Mouse (Mus musculus): ENCODE results near the gene Rcn3. TPM values are rescaled to one million over a fixed set of nuclear protein-coding genes. Genes with fewer than 3 reads are reported as not detected.

Rcn3 gene
- polyA plus RNA-seq, 1 experiment from 2014 or later = 262 TPM

DNA sequence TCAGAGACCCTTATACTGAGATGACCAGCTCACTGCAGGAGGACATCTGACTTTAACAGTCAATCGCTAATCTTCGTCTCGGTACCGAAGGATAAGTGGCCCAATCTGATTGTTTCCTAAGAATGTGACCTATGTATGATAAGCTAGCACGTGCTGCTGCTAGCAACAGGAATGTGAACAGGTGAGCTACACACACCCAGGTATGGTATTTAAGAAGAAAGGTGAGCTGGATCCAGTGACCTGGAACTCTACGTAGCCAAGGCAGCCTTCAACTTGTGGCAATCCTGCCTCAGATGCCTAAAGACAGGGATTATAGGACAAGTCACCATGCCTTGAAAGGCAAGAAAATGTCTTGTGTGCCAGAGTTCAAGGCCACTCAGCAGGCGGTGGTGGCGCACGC lies 53.6 kb downstream of the Rcn3 start:
- Histone ChIP-seq H3K4me2 (ENCODE audit: low read length) (no peak overlapping the region), H3K36me3 (ENCODE audit: control insufficient read depth, insufficient read depth, low read length) (peaks cover 100% of the 10 kb centered on the region), H3K4me3 (ENCODE audit: control insufficient read depth in 1 of 2, insufficient read depth in 1 of 2, low read depth in 1 of 2, low read length in 2 of 2) (no peak overlapping the region), H3K9me3 (ENCODE audit: control insufficient read depth, low read length) (no peaks in the 10 kb centered on the region), H3K4me1 (ENCODE audit: control insufficient read depth in 2 of 2, insufficient read depth in 2 of 2, low read length in 2 of 2) (no peaks in the 10 kb centered on the region), H3K27me3 (ENCODE audit: control insufficient read depth, insufficient read depth, low read length) (no peaks in the 10 kb centered on the region), H3K9ac (ENCODE audit: low read length) (no peak overlapping the region), H3K27ac (replicated peaks in 1 of 2; ENCODE audit: control insufficient read depth in 1 of 2, insufficient read depth in 1 of 2, low read depth in 2 of 2, low read length in 2 of 2) (no peak overlapping the region)
- no peak for ATAC-seq (ENCODE audit: insufficient number of reproducible peaks, insufficient read depth, low FRiP score, low read depth)
- 95% methylated on average over 9 of the region's 9 CpGs for WGBS

DNA sequence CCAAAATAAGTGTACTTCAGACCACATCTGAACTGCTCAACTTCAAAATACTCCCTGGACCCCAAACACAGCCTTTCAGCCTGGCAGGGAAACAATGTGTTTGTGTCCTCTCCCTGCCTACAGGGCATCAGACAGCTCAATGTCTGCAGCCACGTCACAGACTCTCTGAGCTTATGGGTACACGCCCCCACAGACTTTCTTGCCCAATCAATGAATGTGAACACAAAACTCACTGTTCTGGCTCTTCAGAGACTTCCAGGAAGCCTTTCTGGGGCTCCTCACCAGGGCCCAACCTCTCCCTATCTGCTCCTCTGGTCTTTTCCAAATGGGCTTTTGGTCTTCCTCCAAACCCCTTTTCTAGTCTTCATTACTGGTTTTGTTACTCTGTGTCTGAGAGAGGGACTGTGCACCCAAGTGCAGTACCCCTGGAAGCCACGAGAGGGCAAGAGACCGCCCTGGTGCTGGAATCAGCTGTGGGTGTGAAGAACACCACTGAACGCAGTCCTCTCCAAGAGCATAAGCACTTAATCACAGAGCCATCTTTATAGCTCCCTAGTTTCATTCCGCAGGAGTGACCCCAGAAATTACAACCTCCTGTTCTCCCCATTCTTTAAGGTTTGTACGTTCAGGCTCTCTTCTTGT lies 54.2 kb downstream of the Rcn3 start:
- Histone ChIP-seq H3K9me3 (ENCODE audit: control insufficient read depth, low read length) (no peaks in the 10 kb centered on the region), H3K27me3 (ENCODE audit: control insufficient read depth, insufficient read depth, low read length) (no peaks in the 10 kb centered on the region), H3K4me2 (ENCODE audit: low read length) (no peak overlapping the region), H3K27ac (replicated peaks in 1 of 2; ENCODE audit: control insufficient read depth in 1 of 2, insufficient read depth in 1 of 2, low read depth in 2 of 2, low read length in 2 of 2) (0 out of 4 replicates have a peak overlapping the region, but pooled peaks of 1 of the 2 experiments have one; percentile 6), H3K4me3 (ENCODE audit: control insufficient read depth in 1 of 2, insufficient read depth in 1 of 2, low read depth in 1 of 2, low read length in 2 of 2) (no peak overlapping the region), H3K4me1 (ENCODE audit: control insufficient read depth in 2 of 2, insufficient read depth in 2 of 2, low read length in 2 of 2) (no peaks in the 10 kb centered on the region), H3K9ac (ENCODE audit: low read length) (no peak overlapping the region), H3K36me3 (ENCODE audit: control insufficient read depth, insufficient read depth, low read length) (peaks cover 100% of the 10 kb centered on the region)
- no peak for ATAC-seq (ENCODE audit: insufficient number of reproducible peaks, insufficient read depth, low FRiP score, low read depth)
- 70% methylated on average over 7 of the region's 7 CpGs for WGBS

GRCm38 (mm10) chr7:45036702-45037101 lies 55.3 kb downstream of the Rcn3 start:
- Histone ChIP-seq H3K4me1 (ENCODE audit: control insufficient read depth in 2 of 2, insufficient read depth in 2 of 2, low read length in 2 of 2) (no peaks in the 10 kb centered on the region), H3K9ac (ENCODE audit: low read length) (no peak overlapping the region), H3K36me3 (ENCODE audit: control insufficient read depth, insufficient read depth, low read length) (peaks cover 100% of the 10 kb centered on the region), H3K4me2 (ENCODE audit: low read length) (no peak overlapping the region), H3K27me3 (ENCODE audit: control insufficient read depth, insufficient read depth, low read length) (no peaks in the 10 kb centered on the region), H3K9me3 (ENCODE audit: control insufficient read depth, low read length) (no peaks in the 10 kb centered on the region), H3K27ac (replicated peaks in 1 of 2; ENCODE audit: control insufficient read depth in 1 of 2, insufficient read depth in 1 of 2, low read depth in 2 of 2, low read length in 2 of 2) (no peak overlapping the region), H3K4me3 (ENCODE audit: control insufficient read depth in 1 of 2, insufficient read depth in 1 of 2, low read depth in 1 of 2, low read length in 2 of 2) (no peak overlapping the region)
- no peak for ATAC-seq (ENCODE audit: insufficient number of reproducible peaks, insufficient read depth, low FRiP score, low read depth)
- WGBS = 89% methylated on average over 11 of the region's 11 CpGs

GRCm38 (mm10) chr7:45035631-45036030 lies 56.4 kb downstream of the Rcn3 start:
- Histone ChIP-seq H3K9ac (ENCODE audit: low read length) (no peak overlapping the region), H3K4me1 (ENCODE audit: control insufficient read depth in 2 of 2, insufficient read depth in 2 of 2, low read length in 2 of 2) (no peaks in the 10 kb centered on the region), H3K9me3 (ENCODE audit: control insufficient read depth, low read length) (no peaks in the 10 kb centered on the region), H3K27ac (replicated peaks in 1 of 2; ENCODE audit: control insufficient read depth in 1 of 2, insufficient read depth in 1 of 2, low read depth in 2 of 2, low read length in 2 of 2) (no peak overlapping the region), H3K4me3 (ENCODE audit: control insufficient read depth in 1 of 2, insufficient read depth in 1 of 2, low read depth in 1 of 2, low read length in 2 of 2) (no peak overlapping the region), H3K4me2 (ENCODE audit: low read length) (no peak overlapping the region), H3K27me3 (ENCODE audit: control insufficient read depth, insufficient read depth, low read length) (no peaks in the 10 kb centered on the region), H3K36me3 (ENCODE audit: control insufficient read depth, insufficient read depth, low read length) (peaks cover 100% of the 10 kb centered on the region)
- ATAC-seq (ENCODE audit: insufficient number of reproducible peaks, insufficient read depth, low FRiP score, low read depth) = no peak
- 84% methylated on average over 3 of the region's 3 CpGs for WGBS

- H3K4me3 ChIP-seq (ENCODE audit: control insufficient read depth in 1 of 2, insufficient read depth in 1 of 2, low read depth in 1 of 2, low read length in 2 of 2) = no peak overlapping the region
- H3K27me3 ChIP-seq (ENCODE audit: control insufficient read depth, insufficient read depth, low read length) = no peaks in the 10 kb centered on the region
- no peak for ATAC-seq (ENCODE audit: insufficient number of reproducible peaks, insufficient read depth, low FRiP score, low read depth)
- H3K9ac ChIP-seq (ENCODE audit: low read length) = no peak overlapping the region
- 90% methylated on average over 19 of the region's 19 CpGs for WGBS
- peaks cover 99% of the 10 kb centered on the region for H3K36me3 ChIP-seq (ENCODE audit: control insufficient read depth, insufficient read depth, low read length)
- H3K27ac ChIP-seq (replicated peaks in 1 of 2; ENCODE audit: control insufficient read depth in 1 of 2, insufficient read depth in 1 of 2, low read depth in 2 of 2, low read length in 2 of 2) = no peak overlapping the region
- H3K4me2 ChIP-seq (ENCODE audit: low read length) = no peak overlapping the region
- H3K9me3 ChIP-seq (ENCODE audit: control insufficient read depth, low read length) = no peaks in the 10 kb centered on the region
- no peaks in the 10 kb centered on the region for H3K4me1 ChIP-seq (ENCODE audit: control insufficient read depth in 2 of 2, insufficient read depth in 2 of 2, low read length in 2 of 2)
These were observed 58.2 kb downstream of the Rcn3 start for GRCm38 (mm10) chr7:45033722-45034359.

MicroRNA genes within 50 kb of the gene (microRNA counts, 519-probe panel; counts per million panel counts)
- microRNA mmu-miR-150 = 322 counts per million, percentile 70 among the panel's probes with 10 or more counts

Small RNA genes within 50 kb of the gene (microRNA-seq; reads per million reads assigned to microRNA genes)
- 16.8 reads per million, percentile 29 among the genes with 10 or more reads in this experiment for gene Mir150
- gene Mir5121 = 9.5 reads per million, percentile 21 among the genes with 10 or more reads in this experiment

Other genes starting within 250 kb of the Rcn3 start
- 33.4 and 61.6 TPM in 2 replicates for gene Akt1s1, start 243.2 kb downstream of the Rcn3 start, polyA plus RNA-seq (2014; fragmentation: Nextera tagmentation; extraction: Ambion mirVana)
- 44.5 and 53.5 TPM in 2 replicates for gene Tbc1d17, start 243.1 kb downstream of the Rcn3 start, polyA plus RNA-seq (2014; fragmentation: Nextera tagmentation; extraction: Ambion mirVana)
- 19.4 and 22.7 TPM in 2 replicates for gene Pnkp, start 235.1 kb downstream of the Rcn3 start, polyA plus RNA-seq (2014; fragmentation: Nextera tagmentation; extraction: Ambion mirVana)
- 279 and 310 TPM in 2 replicates for gene Ptov1, start 222.4 kb downstream of the Rcn3 start, polyA plus RNA-seq (2014; fragmentation: Nextera tagmentation; extraction: Ambion mirVana)
- 52.6 and 59.5 TPM in 2 replicates for gene Med25, start 199.5 kb downstream of the Rcn3 start, polyA plus RNA-seq (2014; fragmentation: Nextera tagmentation; extraction: Ambion mirVana)
- gene Fuz, start 196.1 kb downstream of the Rcn3 start, polyA plus RNA-seq (2014; fragmentation: Nextera tagmentation; extraction: Ambion mirVana) = 11.9 and 14.5 TPM in 2 replicates
- gene Ap2a1, start 162.7 kb downstream of the Rcn3 start, polyA plus RNA-seq (2014; fragmentation: Nextera tagmentation; extraction: Ambion mirVana) = 54.0 and 58.8 TPM in 2 replicates
- gene Tsks, start 149.0 kb downstream of the Rcn3 start, polyA plus RNA-seq (2014; fragmentation: Nextera tagmentation; extraction: Ambion mirVana) = not detected in 2 replicates
- gene Cpt1c, start 117.4 kb downstream of the Rcn3 start, polyA plus RNA-seq (2014; fragmentation: Nextera tagmentation; extraction: Ambion mirVana) = 8.0 and 11.1 TPM in 2 replicates
- gene Prmt1, start 105.7 kb downstream of the Rcn3 start, polyA plus RNA-seq (2014; fragmentation: Nextera tagmentation; extraction: Ambion mirVana) = 134 and 145 TPM in 2 replicates
- gene Irf3, start 94.6 kb downstream of the Rcn3 start, polyA plus RNA-seq (2014; fragmentation: Nextera tagmentation; extraction: Ambion mirVana) = 57.6 and 60.9 TPM in 2 replicates
- 34.7 and 35.4 TPM in 2 replicates for gene Bcl2l12, start 93.5 kb downstream of the Rcn3 start, polyA plus RNA-seq (2014; fragmentation: Nextera tagmentation; extraction: Ambion mirVana)
- 36.2 and 36.8 TPM in 2 replicates for gene Scaf1, start 75.9 kb downstream of the Rcn3 start, polyA plus RNA-seq (2014; fragmentation: Nextera tagmentation; extraction: Ambion mirVana)
- 98.6 and 108 TPM in 2 replicates for gene Rras, start 74.3 kb downstream of the Rcn3 start, polyA plus RNA-seq (2014; fragmentation: Nextera tagmentation; extraction: Ambion mirVana)
- 6.7 and 8.7 TPM in 2 replicates for gene Prr12, start 39.3 kb downstream of the Rcn3 start, polyA plus RNA-seq (2014; fragmentation: Nextera tagmentation; extraction: Ambion mirVana)
- 48.5 and 53.8 TPM in 2 replicates for gene Nosip, start 29.8 kb downstream of the Rcn3 start, polyA plus RNA-seq (2014; fragmentation: Nextera tagmentation; extraction: Ambion mirVana)
- gene Prrg2, start 29.5 kb downstream of the Rcn3 start, polyA plus RNA-seq (2014; fragmentation: Nextera tagmentation; extraction: Ambion mirVana) = 13.4 and 14.5 TPM in 2 replicates
- 50.5 and 53.8 TPM in 2 replicates for gene Fcgrt, start 11.6 kb upstream of the Rcn3 start, polyA plus RNA-seq (2014; fragmentation: Nextera tagmentation; extraction: Ambion mirVana)
- gene Rps11, start 32.2 kb upstream of the Rcn3 start, polyA plus RNA-seq (2014; fragmentation: Nextera tagmentation; extraction: Ambion mirVana) = 1,053 and 1,103 TPM in 2 replicates
- 878 and 918 TPM in 2 replicates for gene Rpl13a, start 36.5 kb upstream of the Rcn3 start, polyA plus RNA-seq (2014; fragmentation: Nextera tagmentation; extraction: Ambion mirVana)
- 0.34 and 0.58 TPM in 2 replicates for gene Gm45713, start 44.0 kb upstream of the Rcn3 start, polyA plus RNA-seq (2014; fragmentation: Nextera tagmentation; extraction: Ambion mirVana)
- gene Flt3l, start 44.2 kb upstream of the Rcn3 start, polyA plus RNA-seq (2014; fragmentation: Nextera tagmentation; extraction: Ambion mirVana) = 1.3 and 1.4 TPM in 2 replicates
- gene Pih1d1, start 62.1 kb upstream of the Rcn3 start, polyA plus RNA-seq (2014; fragmentation: Nextera tagmentation; extraction: Ambion mirVana) = 86.3 and 94.5 TPM in 2 replicates
- 27.8 and 31.2 TPM in 2 replicates for gene Aldh16a1, start 62.4 kb upstream of the Rcn3 start, polyA plus RNA-seq (2014; fragmentation: Nextera tagmentation; extraction: Ambion mirVana)
- 5.3 and 7.8 TPM in 2 replicates for gene Slc17a7, start 71.7 kb upstream of the Rcn3 start, polyA plus RNA-seq (2014; fragmentation: Nextera tagmentation; extraction: Ambion mirVana)
- gene Gfy, start 87.3 kb upstream of the Rcn3 start, polyA plus RNA-seq (2014; fragmentation: Nextera tagmentation; extraction: Ambion mirVana) = not detected in 2 replicates
- gene Pth2, start 88.8 kb upstream of the Rcn3 start, polyA plus RNA-seq (2014; fragmentation: Nextera tagmentation; extraction: Ambion mirVana) = 0.61 TPM in 1 of 2 replicates, not detected in the other
- 0.32 and 0.54 TPM in 2 replicates for gene Ccdc155, start 112.7 kb upstream of the Rcn3 start, polyA plus RNA-seq (2014; fragmentation: Nextera tagmentation; extraction: Ambion mirVana)
- gene Dkkl1, start 119.9 kb upstream of the Rcn3 start, polyA plus RNA-seq (2014; fragmentation: Nextera tagmentation; extraction: Ambion mirVana) = 0.65 and 1.7 TPM in 2 replicates
- 106 and 111 TPM in 2 replicates for gene Tead2, start 123.5 kb upstream of the Rcn3 start, polyA plus RNA-seq (2014; fragmentation: Nextera tagmentation; extraction: Ambion mirVana)
- gene Cd37, start 146.9 kb upstream of the Rcn3 start, polyA plus RNA-seq (2014; fragmentation: Nextera tagmentation; extraction: Ambion mirVana) = 1.7 and 1.9 TPM in 2 replicates
- 0.38 TPM in 1 of 2 replicates, not detected in the other for gene Slc6a16, start 148.9 kb upstream of the Rcn3 start, polyA plus RNA-seq (2014; fragmentation: Nextera tagmentation; extraction: Ambion mirVana)
- not detected in 2 replicates for gene Slc6a21, start 185.3 kb upstream of the Rcn3 start, polyA plus RNA-seq (2014; fragmentation: Nextera tagmentation; extraction: Ambion mirVana)
- gene Trpm4, start 241.6 kb upstream of the Rcn3 start, polyA plus RNA-seq (2014; fragmentation: Nextera tagmentation; extraction: Ambion mirVana) = 11.1 and 12.4 TPM in 2 replicates
- 24.1 and 28.3 TPM in 2 replicates for gene Hrc, start 243.1 kb upstream of the Rcn3 start, polyA plus RNA-seq (2014; fragmentation: Nextera tagmentation; extraction: Ambion mirVana)

Data from heart, embryonic 14.5 days (tissue).